Mouse (Mus musculus) liver, embryonic 12.5 days (tissue): Measurements from ENCODE around the gene Gipc3. TPM values are rescaled to one million over a fixed set of nuclear protein-coding genes. Genes with fewer than 3 reads are reported as not detected.

Experiments
- microRNA-seq: library from miRNA; unstranded; fragments of <30 nt; microRNA quantifications from one replicate; pipeline ENCODE4, GENCODE M21; 2017
- polyA plus RNA-seq: library from polyadenylated mRNA; unstranded; fragments of >200 nt; fragmentation: Nextera tagmentation; extraction: Ambion mirVana; gene quantifications from 2 replicates; pipeline ENCODE4 v1.2.1, GENCODE M21; 2016

Gene Gipc3
- polyA plus RNA-seq, 1 experiment from 2014 or later = not detected

Small RNA genes lying within 50 kb of the gene (microRNA-seq; reads per million reads assigned to microRNA genes)
- not detected for gene Mir6913

Other genes starting within 250 kb of the Gipc3 start
- gene Creb3l3, start 244.4 kb downstream of the Gipc3 start, polyA plus RNA-seq = 17.3 and 17.8 TPM in 2 replicates
- gene Map2k2, start 237.4 kb downstream of the Gipc3 start, polyA plus RNA-seq = 167 and 168 TPM in 2 replicates
- 74.0 and 76.0 TPM in 2 replicates for gene Zbtb7a, start 208.0 kb downstream of the Gipc3 start, polyA plus RNA-seq
- 28.9 and 29.7 TPM in 2 replicates for gene Pias4, start 175.3 kb downstream of the Gipc3 start, polyA plus RNA-seq
- gene Eef2, start 166.6 kb downstream of the Gipc3 start, polyA plus RNA-seq = 440 and 450 TPM in 2 replicates
- gene Dapk3, start 160.3 kb downstream of the Gipc3 start, polyA plus RNA-seq = 41.7 TPM in 2 replicates
- not detected in 2 replicates for gene 4930442H23Rik, start 159.4 kb downstream of the Gipc3 start, polyA plus RNA-seq
- gene Nmrk2, start 141.2 kb downstream of the Gipc3 start, polyA plus RNA-seq = not detected in 2 replicates
- 0.05 and 0.06 TPM in 2 replicates for gene Atcay, start 112.4 kb downstream of the Gipc3 start, polyA plus RNA-seq
- 1.1 and 1.2 TPM in 2 replicates for gene Zfr2, start 110.1 kb downstream of the Gipc3 start, polyA plus RNA-seq
- 2.0 and 2.2 TPM in 2 replicates for gene Matk, start 90.3 kb downstream of the Gipc3 start, polyA plus RNA-seq
- 152 and 156 TPM in 2 replicates for gene Mrpl54, start 76.3 kb downstream of the Gipc3 start, polyA plus RNA-seq
- 27.3 and 30.4 TPM in 2 replicates for gene Apba3, start 76.3 kb downstream of the Gipc3 start, polyA plus RNA-seq
- 1.1 and 1.3 TPM in 2 replicates for gene Tjp3, start 51.7 kb downstream of the Gipc3 start, polyA plus RNA-seq
- gene Pip5k1c, start 50.3 kb downstream of the Gipc3 start, polyA plus RNA-seq = 27.8 and 29.0 TPM in 2 replicates
- 52.9 and 55.1 TPM in 2 replicates for gene Cactin, start 22.2 kb downstream of the Gipc3 start, polyA plus RNA-seq
- 6.7 and 7.0 TPM in 2 replicates for gene Tbxa2r, start 14.5 kb downstream of the Gipc3 start, polyA plus RNA-seq
- gene Hmg20b, start 7.2 kb upstream of the Gipc3 start, polyA plus RNA-seq = 39.9 and 47.1 TPM in 2 replicates
- gene Mfsd12, start 14.2 kb upstream of the Gipc3 start, polyA plus RNA-seq = 20.8 and 21.0 TPM in 2 replicates
- gene 4930404N11Rik, start 22.6 kb upstream of the Gipc3 start, polyA plus RNA-seq = 1.4 TPM in 2 replicates
- 93.8 and 100 TPM in 2 replicates for gene Fzr1, start 35.2 kb upstream of the Gipc3 start, polyA plus RNA-seq
- 70.0 and 74.5 TPM in 2 replicates for gene Dohh, start 41.2 kb upstream of the Gipc3 start, polyA plus RNA-seq
- 0.68 and 1.2 TPM in 2 replicates for gene Gm48551, start 41.2 kb upstream of the Gipc3 start, polyA plus RNA-seq
- 0.71 and 0.98 TPM in 2 replicates for gene Gm48552, start 45.7 kb upstream of the Gipc3 start, polyA plus RNA-seq
- gene Smim24, start 49.8 kb upstream of the Gipc3 start, polyA plus RNA-seq = 1.8 TPM in 2 replicates
- gene Nfic, start 112.4 kb upstream of the Gipc3 start, polyA plus RNA-seq = 10.1 and 10.2 TPM in 2 replicates
- 0.05 and 0.06 TPM in 2 replicates for gene Celf5, start 139.4 kb upstream of the Gipc3 start, polyA plus RNA-seq
- 59.9 and 62.7 TPM in 2 replicates for gene Ncln, start 153.1 kb upstream of the Gipc3 start, polyA plus RNA-seq
- 3.1 and 3.3 TPM in 2 replicates for gene S1pr4, start 156.9 kb upstream of the Gipc3 start, polyA plus RNA-seq
- gene Gna15, start 181.0 kb upstream of the Gipc3 start, polyA plus RNA-seq = 7.0 and 7.3 TPM in 2 replicates
- 27.7 and 28.3 TPM in 2 replicates for gene Gna11, start 201.9 kb upstream of the Gipc3 start, polyA plus RNA-seq
- 263 and 270 TPM in 2 replicates for gene Aes, start 216.2 kb upstream of the Gipc3 start, polyA plus RNA-seq
- 4.8 and 5.1 TPM in 2 replicates for gene Tle2, start 231.3 kb upstream of the Gipc3 start, polyA plus RNA-seq